Mouse (Mus musculus) forebrain, postnatal 0 days (tissue): ENCODE data around the gene Capn12. TPM values are rescaled to one million over a fixed set of nuclear protein-coding genes. Genes with fewer than 3 reads are reported as not detected.

Experiments used
- ATAC-seq: fragments of 200-750 bp; cut with Nextera tagmentation; 2 replicates; pipeline ENCODE4 v1.8.0; 2017; ENCODE audit warnings: mild to moderate bottlenecking, moderate library complexity
- DNase-seq: peaks from one replicate; pipeline ENCODE4 v3.0.0-alpha.2; 2015
- H3K27ac ChIP-seq: fragments of 300-500 bp; sonication (generic); 2 replicates; pipeline ENCODE4 v1.5.1; 2014; ENCODE audit warnings: low read depth, mild to moderate bottlenecking, antibody characterized with exemption, low read length, moderate library complexity, mixed read lengths
- H3K27me3 ChIP-seq: fragments of 300-500 bp; sonication (generic); 2 replicates; pipeline ENCODE4 v1.6.1; 2014; ENCODE audit warnings: mild to moderate bottlenecking, low read length, mixed read lengths; ENCODE audit not compliant: insufficient read depth
- H3K36me3 ChIP-seq: fragments of 300-500 bp; sonication (generic); 2 replicates; pipeline ENCODE4 v1.6.1; 2014; ENCODE audit warnings: mild to moderate bottlenecking, moderate library complexity; ENCODE audit not compliant: insufficient read depth
- H3K4me1 ChIP-seq: fragments of 300-500 bp; sonication (generic); 2 replicates; pipeline ENCODE4 v1.6.1; 2014; ENCODE audit warnings: antibody characterized with exemption; ENCODE audit not compliant: insufficient read depth
- H3K4me2 ChIP-seq: fragments of 300-500 bp; sonication (generic); 2 replicates; pipeline ENCODE4 v1.6.1; 2014; ENCODE audit warnings: low read depth, mild to moderate bottlenecking, moderate library complexity
- H3K4me3 ChIP-seq: fragments of 300-500 bp; sonication (generic); 2 replicates; pipeline ENCODE4 v1.5.1; 2014; ENCODE audit warnings: low read depth, low read length, mixed read lengths
- H3K9ac ChIP-seq: fragments of 300-500 bp; sonication (generic); 2 replicates; pipeline ENCODE4 v1.6.1; 2014; ENCODE audit warnings: mild to moderate bottlenecking
- H3K9me3 ChIP-seq: fragments of 300-500 bp; sonication (generic); 2 replicates; pipeline ENCODE4 v1.6.1; 2016; ENCODE audit warnings: low read length
- CTCF ChIP-seq: sonication (generic); IDR thresholded peaks from 2 replicates; pipeline ENCODE4 v1.5.1; 2016; ENCODE audit warnings: antibody characterized with exemption, control low read depth, low read depth
- WGBS: fragments of 180-500 bp; shearing (Covaris S2); extraction: QIAGEN DNeasy Blood & Tissue Kit; methylation state at CpG from one replicate; pipeline ENCODE4 v1.1.7; 2014; 5-methylcytosine and 5-hydroxymethylcytosine counted together
- polyA plus RNA-seq: library from polyadenylated mRNA; unstranded; fragments of >200 nt; fragmentation: Nextera tagmentation; extraction: Ambion mirVana; gene quantifications from 2 replicates; pipeline ENCODE4 v1.2.1, GENCODE M21; 2015
- total RNA-seq: library from RNA; depleted of rRNA; stranded (reverse); fragments of >200 nt; gene quantifications from 2 replicates; pipeline ENCODE4 v1.2.3, GENCODE M21; 2014; rRNA removed

The Capn12 gene
- total and polyA plus RNA-seq, 2 experiments from 2014 or later, result 0.27 TPM; not detected in 1

DNA sequence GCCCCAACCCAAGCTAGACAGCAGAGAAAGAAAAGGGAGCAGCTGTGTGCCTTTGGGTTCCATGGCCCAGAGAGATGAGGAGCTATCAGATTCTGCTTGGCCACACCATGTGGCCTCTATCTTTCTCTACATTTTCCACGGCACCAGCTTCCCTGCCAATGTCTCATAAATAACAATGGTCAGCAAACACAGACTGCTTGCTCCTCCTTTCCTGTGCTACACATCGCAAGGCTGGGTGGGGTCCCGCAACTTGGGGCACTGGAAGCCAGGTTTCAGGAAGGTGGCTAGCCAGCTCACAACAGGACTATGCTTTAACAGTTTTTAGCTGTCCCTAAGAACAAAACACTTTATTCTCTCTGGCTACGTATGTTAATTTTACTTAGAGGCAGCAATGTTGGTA, 55.6 kb downstream of the Capn12 start:
- Histone ChIP-seq H3K36me3 (no peaks in the 10 kb centered on the region), H3K4me1 (no peaks in the 10 kb centered on the region), H3K9me3 (no peaks in the 10 kb centered on the region), H3K27ac (no peak overlapping the region), H3K9ac (no peak overlapping the region), H3K4me3 (no peak overlapping the region), H3K27me3 (no peaks in the 10 kb centered on the region), H3K4me2 (no peak overlapping the region)
- ATAC-seq (no peak), DNase-seq (no peak)
- WGBS, result 60% methylated on average over 4 of the region's 4 CpGs
- no peak for TF ChIP-seq CTCF

DNA sequence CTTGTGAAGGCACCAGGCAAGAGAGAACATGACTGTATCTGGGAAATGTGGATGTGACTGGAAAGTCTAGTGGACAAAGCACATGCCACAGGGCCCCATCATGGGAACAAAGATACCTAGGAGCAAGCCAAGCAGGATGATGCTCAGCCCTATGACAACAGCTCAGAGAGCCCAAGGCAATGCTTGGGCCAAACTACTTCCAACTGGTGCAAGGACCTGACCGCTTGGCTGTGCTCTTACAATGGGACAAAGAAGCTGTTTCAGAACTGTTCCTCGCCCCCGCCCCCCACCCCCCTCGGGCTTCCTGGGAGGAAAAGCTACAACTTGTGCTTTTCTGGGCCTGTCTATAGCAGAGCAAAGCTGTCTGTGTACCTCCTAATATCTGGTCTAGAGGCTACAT, 57.4 kb downstream of the Capn12 start:
- TF ChIP-seq CTCF, result no peak
- no peak overlapping the region for H3K9ac ChIP-seq
- DNase-seq, result no peak
- H3K27me3 ChIP-seq, result no peaks in the 10 kb centered on the region
- WGBS, result 45% methylated on average over 4 of the region's 4 CpGs
- H3K4me2 ChIP-seq, result no peak overlapping the region
- no peak overlapping the region for H3K4me3 ChIP-seq
- H3K27ac ChIP-seq, result no peak overlapping the region
- no peaks in the 10 kb centered on the region for H3K9me3 ChIP-seq
- ATAC-seq, result peak; percentile 55
- H3K36me3 ChIP-seq, result no peaks in the 10 kb centered on the region
- H3K4me1 ChIP-seq, result 0 out of 2 replicates have a peak, but pooled peaks cover 3% of the 10 kb centered on the region

DNA sequence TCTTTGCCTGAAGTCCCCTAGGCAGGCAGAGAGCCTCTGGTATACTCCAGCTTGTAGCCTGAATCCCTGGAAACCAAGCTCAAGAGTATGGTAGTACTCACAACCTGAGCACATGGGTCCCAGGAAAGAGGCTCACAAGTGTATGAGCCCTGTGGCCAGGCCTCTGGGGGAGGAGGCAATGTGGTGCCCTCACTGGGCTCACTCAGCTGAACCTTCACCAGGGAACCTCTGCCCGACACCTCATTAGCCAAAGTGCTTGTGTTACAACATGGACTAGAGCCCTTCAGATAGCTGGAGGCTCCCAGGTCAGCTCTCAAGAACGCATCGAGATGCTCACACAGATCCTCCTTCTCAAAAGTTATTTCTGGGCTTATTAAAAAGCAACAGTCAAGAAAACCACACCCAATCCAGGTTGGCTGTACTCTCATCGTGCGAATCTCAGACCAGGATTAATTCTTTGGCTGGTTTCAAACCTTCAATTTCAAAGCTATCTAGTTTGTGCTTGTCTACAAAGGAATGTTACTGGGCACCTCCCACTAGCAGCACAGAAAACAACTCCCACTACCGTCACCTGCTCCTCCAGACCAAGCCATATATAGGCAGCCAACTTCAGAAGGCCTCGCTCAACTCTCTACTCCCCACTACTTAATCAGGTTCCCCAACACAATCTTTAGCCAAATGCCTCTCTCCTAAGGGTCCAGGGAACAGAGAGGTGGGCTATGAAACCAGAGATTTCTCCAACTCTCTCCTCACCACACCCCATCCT, 58.4 kb downstream of the Capn12 start:
- no peak for TF ChIP-seq CTCF
- Histone ChIP-seq H3K4me3 (no peak overlapping the region), H3K9me3 (no peaks in the 10 kb centered on the region), H3K27me3 (no peaks in the 10 kb centered on the region), H3K9ac (no peak overlapping the region), H3K4me1 (0 out of 2 replicates have a peak, but pooled peaks cover 3% of the 10 kb centered on the region), H3K36me3 (no peaks in the 10 kb centered on the region), H3K27ac (no peak overlapping the region), H3K4me2 (no peak overlapping the region)
- no peak for ATAC-seq
- DNase-seq, result no peak
- 92% methylated on average over 7 of the region's 7 CpGs for WGBS

DNA sequence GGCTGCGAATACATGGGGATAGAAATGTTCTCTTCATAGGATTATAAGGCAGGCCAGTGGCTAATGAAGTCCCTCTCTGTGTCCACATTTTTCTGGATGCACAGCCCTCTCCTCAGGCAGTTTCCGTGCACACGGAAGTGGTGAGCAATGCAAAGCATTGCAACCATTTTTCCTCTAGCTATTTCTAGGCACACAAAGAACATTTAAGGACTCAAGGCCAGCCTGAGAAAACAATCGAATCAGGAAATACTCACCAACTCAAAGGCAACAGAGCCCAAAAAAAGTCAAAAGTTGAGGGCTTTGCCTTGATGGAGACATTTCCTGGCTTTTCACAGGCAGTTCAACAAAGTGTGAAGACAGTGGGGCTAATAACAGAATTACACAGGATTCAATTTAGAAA, 59.9 kb downstream of the Capn12 start:
- 82% methylated on average over 4 of the region's 4 CpGs for WGBS
- no peaks in the 10 kb centered on the region for H3K9me3 ChIP-seq
- H3K36me3 ChIP-seq, result no peaks in the 10 kb centered on the region
- no peak overlapping the region for H3K27ac ChIP-seq
- no peak overlapping the region for H3K9ac ChIP-seq
- H3K27me3 ChIP-seq, result no peaks in the 10 kb centered on the region
- DNase-seq, result no peak
- H3K4me2 ChIP-seq, result no peak overlapping the region
- 0 out of 2 replicates have a peak, but pooled peaks cover 9% of the 10 kb centered on the region for H3K4me1 ChIP-seq
- no peak overlapping the region for H3K4me3 ChIP-seq
- ATAC-seq, result no peak
- TF ChIP-seq CTCF, result no peak

DNA sequence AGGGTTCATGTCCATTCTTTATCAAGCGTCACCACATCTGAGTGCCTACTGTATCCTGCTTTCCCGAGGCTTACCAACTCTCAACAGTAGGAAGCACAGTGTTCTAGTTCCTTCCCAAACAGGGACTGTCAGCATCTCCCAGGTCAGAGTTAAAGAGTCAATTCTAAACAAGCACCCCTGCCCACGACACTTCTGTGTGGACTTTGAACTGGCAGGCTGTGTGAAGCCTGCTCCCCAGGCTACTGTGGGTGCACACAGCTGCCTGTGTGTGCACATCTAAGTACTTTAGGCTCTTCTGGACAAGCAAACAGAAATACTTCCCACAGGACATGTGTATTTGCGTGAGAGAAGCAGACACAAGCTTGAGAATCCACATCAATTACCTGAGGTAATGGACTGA, 60.3 kb downstream of the Capn12 start:
- TF ChIP-seq CTCF, result no peak
- DNase-seq (no peak), ATAC-seq (no peak)
- Histone ChIP-seq H3K9ac (no peak overlapping the region), H3K27me3 (no peaks in the 10 kb centered on the region), H3K9me3 (no peaks in the 10 kb centered on the region), H3K36me3 (no peaks in the 10 kb centered on the region), H3K4me3 (no peak overlapping the region), H3K4me2 (no peak overlapping the region), H3K4me1 (0 out of 2 replicates have a peak, but pooled peaks cover 12% of the 10 kb centered on the region), H3K27ac (no peak overlapping the region)
- WGBS, result 82% methylated on average over 4 of the region's 4 CpGs

Other genes starting within 250 kb of the Capn12 start
- gene Fbxo27, start 188.6 kb upstream of the Capn12 start, total RNA-seq, result 7.4 and 8.2 TPM in 2 replicates
- gene Fbxo27, start 188.6 kb upstream of the Capn12 start, polyA plus RNA-seq, result 9.0 and 10.0 TPM in 2 replicates
- 2.8 and 4.6 TPM in 2 replicates for gene Fbxo17, start 164.6 kb upstream of the Capn12 start, total RNA-seq
- gene Fbxo17, start 164.6 kb upstream of the Capn12 start, polyA plus RNA-seq, result 4.2 and 4.5 TPM in 2 replicates
- gene Mrps12, start 139.6 kb upstream of the Capn12 start, total RNA-seq, result 48.6 and 78.0 TPM in 2 replicates
- gene Mrps12, start 139.6 kb upstream of the Capn12 start, polyA plus RNA-seq, result 101 and 119 TPM in 2 replicates
- 12.6 and 15.1 TPM in 2 replicates for gene Sars2, start 139.4 kb upstream of the Capn12 start, total RNA-seq
- gene Sars2, start 139.4 kb upstream of the Capn12 start, polyA plus RNA-seq, result 14.3 and 16.1 TPM in 2 replicates
- gene Ccer2, start 125.2 kb upstream of the Capn12 start, total RNA-seq, result not detected in 2 replicates
- 0.59 and 0.98 TPM in 2 replicates for gene Ccer2, start 125.2 kb upstream of the Capn12 start, polyA plus RNA-seq
- 49.6 and 58.1 TPM in 2 replicates for gene Sirt2, start 114.7 kb upstream of the Capn12 start, total RNA-seq
- 105 and 106 TPM in 2 replicates for gene Sirt2, start 114.7 kb upstream of the Capn12 start, polyA plus RNA-seq
- gene Nfkbib, start 113.9 kb upstream of the Capn12 start, total RNA-seq, result 18.0 and 19.2 TPM in 2 replicates
- gene Nfkbib, start 113.9 kb upstream of the Capn12 start, polyA plus RNA-seq, result 59.8 and 75.4 TPM in 2 replicates
- 2.1 and 2.2 TPM in 2 replicates for gene Rinl, start 92.5 kb upstream of the Capn12 start, total RNA-seq
- gene Rinl, start 92.5 kb upstream of the Capn12 start, polyA plus RNA-seq, result 1.6 TPM in 2 replicates
- gene Hnrnpl, start 72.9 kb upstream of the Capn12 start, total RNA-seq, result 261 and 264 TPM in 2 replicates
- 172 TPM in 2 replicates for gene Hnrnpl, start 72.9 kb upstream of the Capn12 start, polyA plus RNA-seq
- gene Ech1, start 56.2 kb upstream of the Capn12 start, total RNA-seq, result 79.6 and 88.3 TPM in 2 replicates
- gene Ech1, start 56.2 kb upstream of the Capn12 start, polyA plus RNA-seq, result 101 and 110 TPM in 2 replicates
- gene Lgals4, start 47.6 kb upstream of the Capn12 start, total RNA-seq, result 2.4 and 5.2 TPM in 2 replicates
- 3.3 and 3.5 TPM in 2 replicates for gene Lgals4, start 47.6 kb upstream of the Capn12 start, polyA plus RNA-seq
- 2.8 and 10.4 TPM in 2 replicates for gene Lgals7, start 17.6 kb upstream of the Capn12 start, total RNA-seq
- 3.5 and 3.8 TPM in 2 replicates for gene Lgals7, start 17.6 kb upstream of the Capn12 start, polyA plus RNA-seq
- gene Actn4, start 80.9 kb downstream of the Capn12 start, total RNA-seq, result 45.1 and 71.2 TPM in 2 replicates
- gene Actn4, start 80.9 kb downstream of the Capn12 start, polyA plus RNA-seq, result 96.0 and 103 TPM in 2 replicates
- 360 and 399 TPM in 2 replicates for gene Eif3k, start 100.4 kb downstream of the Capn12 start, total RNA-seq
- 318 and 368 TPM in 2 replicates for gene Eif3k, start 100.4 kb downstream of the Capn12 start, polyA plus RNA-seq
- 3.6 and 8.9 TPM in 2 replicates for gene Map4k1, start 100.6 kb downstream of the Capn12 start, total RNA-seq
- 18.8 and 18.9 TPM in 2 replicates for gene Map4k1, start 100.6 kb downstream of the Capn12 start, polyA plus RNA-seq
- gene Ryr1, start 243.8 kb downstream of the Capn12 start, total RNA-seq, result 4.6 and 6.7 TPM in 2 replicates
- 4.2 and 8.8 TPM in 2 replicates for gene Ryr1, start 243.8 kb downstream of the Capn12 start, polyA plus RNA-seq